Mouse (Mus musculus) stomach, postnatal 0 days (tissue): ENCODE measurements at regions not wholly inside any gene's neighbourhood (a gene's known extent, or its start where the extent isn't known, plus 50 kb on each side); places are given as distances from the start of the nearest gene placed in this dataset.

Experiments used
- CTCF ChIP-seq: IDR thresholded peaks from 2 replicates; pipeline ENCODE4 v1.5.1; 2016; ENCODE audit warnings: antibody characterized with exemption, low read depth, mild to moderate bottlenecking, moderate library complexity
- EP300 ChIP-seq: optimal IDR thresholded peaks from 2 replicates; pipeline ENCODE3; 2016; ENCODE audit warnings: antibody characterized with exemption

GRCm38 (mm10) chr13:29027146-29027545 lies 73.6 kb upstream of the Sox4 start:
- TF ChIP-seq CTCF = no peak
- TF ChIP-seq EP300 = no peak
